Mouse (Mus musculus) myocyte (in vitro differentiated cells): ENCODE measurements at regions not wholly inside any gene's neighbourhood (a gene's known extent, or its start where the extent isn't known, plus 50 kb on each side); places are given as distances from the start of the nearest gene placed in this dataset.
A peak's percentile ranks its signal among the peaks of the same experiment; 100 is the strongest.

Experiments used
- H3K27me3 ChIP-seq: one replicate; pipeline ENCODE4 v1.6.1; 2011; ENCODE audit not compliant: control insufficient read depth, insufficient read depth, insufficient read length
- H3K36me3 ChIP-seq: one replicate; pipeline ENCODE4 v1.6.1; 2011; ENCODE audit not compliant: control insufficient read depth, insufficient read depth
- H3K4me2 ChIP-seq: one replicate; pipeline ENCODE4 v1.6.1; 2011; ENCODE audit warnings: low read depth, control low read depth
- H3K4me3 ChIP-seq: one replicate; pipeline ENCODE4 v1.5.1; 2011; ENCODE audit warnings: mild to moderate bottlenecking, control low read depth, moderate library complexity
- H3K79me2 ChIP-seq: one replicate; pipeline ENCODE4 v1.6.1; 2011; ENCODE audit not compliant: control insufficient read depth, insufficient read depth
- H3ac ChIP-seq: one replicate; pipeline ENCODE4 v1.6.1; 2011; ENCODE audit not compliant: control insufficient read depth, insufficient read length
- CEBPB ChIP-seq: IDR thresholded peaks from 2 replicates; pipeline ENCODE4 v1.6.1; 2011; ENCODE audit warnings: mild to moderate bottlenecking, moderate library complexity; ENCODE audit not compliant: poor library complexity, insufficient read depth, severe bottlenecking
- E2F4 ChIP-seq: IDR thresholded peaks from one replicate; pipeline ENCODE4 v1.6.1; 2011; ENCODE audit warnings: mild to moderate bottlenecking, control low read depth, moderate library complexity; ENCODE audit not compliant: insufficient read depth
- MAX ChIP-seq: IDR thresholded peaks from one replicate; pipeline ENCODE4 v1.6.1; 2011; ENCODE audit warnings: low read depth, mild to moderate bottlenecking, control low read depth
- MYOD1 ChIP-seq, 3 experiments: IDR thresholded peaks; one replicate each; pipeline ENCODE4 v1.6.1; 2011; ENCODE audit warnings: control low read depth in 2 of 3, low read depth in 2 of 3, mild to moderate bottlenecking in 2 of 3, moderate library complexity in 1 of 3; ENCODE audit not compliant: insufficient read length in 2 of 3, control insufficient read depth in 1 of 3
- MYOG ChIP-seq, 3 experiments: IDR thresholded peaks; one replicate each; pipeline ENCODE4 v1.6.1; 2011; ENCODE audit warnings: control low read depth in 2 of 3, low read depth in 2 of 3, mild to moderate bottlenecking in 2 of 3; ENCODE audit not compliant: insufficient read length in 2 of 3, control insufficient read depth in 1 of 3, insufficient read depth in 1 of 3
- POLR2A ChIP-seq: IDR thresholded peaks from one replicate; pipeline ENCODE4 v1.6.1; 2011; ENCODE audit warnings: low read depth, mild to moderate bottlenecking, control low read depth, moderate library complexity; ENCODE audit not compliant: insufficient read length
- POLR2AphosphoS2 ChIP-seq: IDR thresholded peaks from one replicate; pipeline ENCODE4 v1.6.1; 2011; ENCODE audit warnings: low read depth, control low read depth; ENCODE audit not compliant: insufficient read length
- REST ChIP-seq: IDR thresholded peaks from one replicate; pipeline ENCODE4 v1.6.1; 2011; ENCODE audit warnings: mild to moderate bottlenecking, control low read depth, moderate library complexity; ENCODE audit not compliant: insufficient read depth, insufficient read length
- SRF ChIP-seq: IDR thresholded peaks from one replicate; pipeline ENCODE4 v1.6.1; 2011; ENCODE audit warnings: low read depth; ENCODE audit not compliant: control insufficient read depth, insufficient read length
- TCF12 ChIP-seq: IDR thresholded peaks from one replicate; pipeline ENCODE4 v1.6.1; 2011; ENCODE audit warnings: mild to moderate bottlenecking, control low read depth; ENCODE audit not compliant: poor library complexity, insufficient read depth, severe bottlenecking
- TCF3 ChIP-seq: IDR thresholded peaks from one replicate; pipeline ENCODE4 v1.6.1; 2011; ENCODE audit warnings: low read depth, control low read depth; ENCODE audit not compliant: insufficient read length
- USF1 ChIP-seq: IDR thresholded peaks from one replicate; pipeline ENCODE4 v1.6.1; 2011; ENCODE audit warnings: low read depth, mild to moderate bottlenecking, control low read depth, moderate library complexity

GRCm38 (mm10) chr10:68864606-68865378, 141.3 kb downstream of the Tmem26 start:
- Histone ChIP-seq H3K79me2 (no peaks in the 10 kb centered on the region), H3K4me2 (no peak overlapping the region), H3K36me3 (no peaks in the 10 kb centered on the region), H3K4me3 (no peak overlapping the region), H3ac (no peak overlapping the region), H3K27me3 (no peaks in the 10 kb centered on the region)
- TF ChIP-seq MAX (no peak), POLR2AphosphoS2 (no peak), USF1 (no peak), REST (no peak), MYOD1 (IDR thresholded peaks at IDR 0.05; ENCODE audit: control insufficient read depth in 1 of 3, insufficient read length in 2 of 3, low read depth in 2 of 3) (no peak), E2F4 (no peak), SRF (no peak), MYOG (IDR thresholded peaks at IDR 0.05; ENCODE audit: control insufficient read depth in 1 of 3, insufficient read depth in 1 of 3, insufficient read length in 2 of 3, low read depth in 2 of 3) (no peak), TCF12 (no peak), POLR2A (no peak), TCF3 (no peak), CEBPB (no peak)

GRCm38 (mm10) chr10:68865776-68866175, 142.3 kb downstream of the Tmem26 start:
- H3K27me3 ChIP-seq = no peaks in the 10 kb centered on the region
- H3K36me3 ChIP-seq = no peaks in the 10 kb centered on the region
- TF ChIP-seq REST (no peak), TCF3 (no peak), MYOD1 (IDR thresholded peaks at IDR 0.05; ENCODE audit: control insufficient read depth in 1 of 3, insufficient read length in 2 of 3, low read depth in 2 of 3) (no peak), MYOG (IDR thresholded peaks at IDR 0.05; ENCODE audit: control insufficient read depth in 1 of 3, insufficient read depth in 1 of 3, insufficient read length in 2 of 3, low read depth in 2 of 3) (no peak), MAX (no peak), SRF (no peak)
- H3K4me3 ChIP-seq = no peak overlapping the region
- no peak overlapping the region for H3K4me2 ChIP-seq
- no peak overlapping the region for H3ac ChIP-seq
- no peaks in the 10 kb centered on the region for H3K79me2 ChIP-seq

- H3K36me3 ChIP-seq = no peaks in the 10 kb centered on the region
- no peaks in the 10 kb centered on the region for H3K27me3 ChIP-seq
- H3K4me3 ChIP-seq = no peak overlapping the region
- H3ac ChIP-seq = no peak overlapping the region
- no peaks in the 10 kb centered on the region for H3K79me2 ChIP-seq
- no peak overlapping the region for H3K4me2 ChIP-seq
- TF ChIP-seq USF1 = no peak
- TF ChIP-seq TCF3 = no peak
- TF ChIP-seq MAX = no peak
- TF ChIP-seq POLR2AphosphoS2 = no peak
- TF ChIP-seq POLR2A = no peak
- TF ChIP-seq MYOD1 (IDR thresholded peaks at IDR 0.05; ENCODE audit: control insufficient read depth in 1 of 3, insufficient read length in 2 of 3, low read depth in 2 of 3) = no peak
- no peak for TF ChIP-seq REST
- TF ChIP-seq MYOG (IDR thresholded peaks at IDR 0.05; ENCODE audit: control insufficient read depth in 1 of 3, insufficient read depth in 1 of 3, insufficient read length in 2 of 3, low read depth in 2 of 3) = no peak
- no peak for TF ChIP-seq E2F4
- TF ChIP-seq CEBPB = no peak
- TF ChIP-seq SRF = no peak
- no peak for TF ChIP-seq TCF12
These were observed 143.9 kb downstream of the Tmem26 start for GRCm38 (mm10) chr10:68867361-68867760.

- no peaks in the 10 kb centered on the region for H3K79me2 ChIP-seq
- TF ChIP-seq SRF (no peak), CEBPB (no peak), REST (no peak), MAX (no peak), USF1 (no peak), MYOG (IDR thresholded peaks at IDR 0.05; ENCODE audit: control insufficient read depth in 1 of 3, insufficient read depth in 1 of 3, insufficient read length in 2 of 3, low read depth in 2 of 3) (no peak), POLR2AphosphoS2 (no peak), MYOD1 (IDR thresholded peaks at IDR 0.05; ENCODE audit: control insufficient read depth in 1 of 3, insufficient read length in 2 of 3, low read depth in 2 of 3) (no peak), E2F4 (no peak), TCF3 (no peak)
These were observed 148.7 kb downstream of the Tmem26 start for GRCm38 (mm10) chr10:68872102-68872501.

GRCm38 (mm10) chr10:68875641-68876040, 152.2 kb downstream of the Tmem26 start:
- Histone ChIP-seq H3K4me2 (no peak overlapping the region), H3ac (no peak overlapping the region), H3K36me3 (no peaks in the 10 kb centered on the region), H3K27me3 (no peaks in the 10 kb centered on the region), H3K79me2 (no peaks in the 10 kb centered on the region), H3K4me3 (no peak overlapping the region)
- TF ChIP-seq MAX (no peak), CEBPB (peak; percentile 48; the same call in 1 of the 2 replicates), TCF12 (no peak)

More at GRCm38 (mm10) chr10:68872102-68872501, 148.7 kb downstream of the Tmem26 start:
- H3K36me3 ChIP-seq = no peaks in the 10 kb centered on the region
- no peak overlapping the region for H3K4me2 ChIP-seq
- H3K4me3 ChIP-seq = no peak overlapping the region
- no peak overlapping the region for H3ac ChIP-seq
- H3K27me3 ChIP-seq = no peaks in the 10 kb centered on the region
